Mouse (Mus musculus): Measurements from ENCODE around the gene Chpt1. TPM values are rescaled to one million over a fixed set of nuclear protein-coding genes. Genes with fewer than 3 reads are reported as not detected.
"Not testable (repeated sequence)": the region's sequence is repeated elsewhere in the genome, so short reads cannot be mapped to it uniquely, and the experiment has no call there.

Gene Chpt1
- total RNA-seq, 2 experiments from 2014 or later, result 33.7 to 34.7 TPM

- no peak for DNase-seq (ENCODE audit: low spot score in 2 of 2)
- intact Hi-C loops (cut with DNase I), result no loop called here
Measured at GRCm38 (mm10) chr10:88499993-88500392, 3.9 kb downstream of the Chpt1 start.

GRCm38 (mm10) chr10:88496864-88497564, 6.9 kb downstream of the Chpt1 start:
- intact Hi-C loops (cut with DNase I), result no loop called here
- DNase-seq (ENCODE audit: low spot score in 2 of 2), result no peak

- no peak for DNase-seq (ENCODE audit: low spot score in 2 of 2)
- intact Hi-C loops (cut with DNase I), result no loop called here
Measured at GRCm38 (mm10) chr10:88494959-88495587, 8.8 kb downstream of the Chpt1 start.

GRCm38 (mm10) chr10:88492658-88493057, 11.2 kb downstream of the Chpt1 start:
- DNase-seq (ENCODE audit: low spot score in 2 of 2), result no peak
- intact Hi-C loops (cut with DNase I), result no loop called here

GRCm38 (mm10) chr10:88491632-88492031, 12.2 kb downstream of the Chpt1 start:
- intact Hi-C loops (cut with DNase I), result no loop called here
- DNase-seq (ENCODE audit: low spot score in 2 of 2), result no peak

GRCm38 (mm10) chr10:88488629-88489028, 15.2 kb downstream of the Chpt1 start:
- intact Hi-C loops (cut with DNase I), result no loop called here
- DNase-seq (ENCODE audit: low spot score in 2 of 2), result no peak

GRCm38 (mm10) chr10:88482866-88483265, 21.0 kb downstream of the Chpt1 start:
- DNase-seq (ENCODE audit: low spot score in 2 of 2); intact Hi-C loops (cut with DNase I): not testable (repeated sequence)

GRCm38 (mm10) chr10:88460122-88460820, 43.6 kb downstream of the Chpt1 start:
- no peak for DNase-seq (ENCODE audit: low spot score in 2 of 2)
- intact Hi-C loops (cut with DNase I), result no loop called here

GRCm38 (mm10) chr10:88459502-88459992, 44.3 kb downstream of the Chpt1 start, which contains the start of gene Sycp3:
Sycp3 (plus strand) TSS chr10:88459569.
- DNase-seq (ENCODE audit: low spot score in 2 of 2), result no peak
- intact Hi-C loops (cut with DNase I), result loop anchor here (10.0 kb wide), 1 partner anchor 205 kb away; no protein-coding TSS in a partner anchor

GRCm38 (mm10) chr10:88457816-88458215, 46.1 kb downstream of the Chpt1 start:
- intact Hi-C loops (cut with DNase I), result loop anchor here (10.0 kb wide), 1 partner anchor 207 kb away; no protein-coding TSS in a partner anchor
- no peak for DNase-seq (ENCODE audit: low spot score in 2 of 2)

- DNase-seq (ENCODE audit: low spot score in 2 of 2), result no peak
- intact Hi-C loops (cut with DNase I), result loop anchor here (10.0 kb wide), 1 partner anchor 213 kb away; no protein-coding TSS in a partner anchor
Measured at GRCm38 (mm10) chr10:88451990-88452389, 51.9 kb downstream of the Chpt1 start.

- intact Hi-C loops (cut with DNase I), result loop anchor here (10.0 kb wide), 1 partner anchor 214 kb away; no protein-coding TSS in a partner anchor
- peak; percentile 55 to 58 for DNase-seq (ENCODE audit: low spot score in 2 of 2)
Measured at GRCm38 (mm10) chr10:88451221-88451620, 52.7 kb downstream of the Chpt1 start.

- DNase-seq (ENCODE audit: low spot score in 2 of 2), result no peak
- intact Hi-C loops (cut with DNase I), result no loop called here
Measured at GRCm38 (mm10) chr10:88441224-88441623, 62.6 kb downstream of the Chpt1 start.

- intact Hi-C loops (cut with DNase I), result no loop called here
- no peak for DNase-seq (ENCODE audit: low spot score in 2 of 2)
Measured at GRCm38 (mm10) chr10:88427998-88428397, 75.9 kb downstream of the Chpt1 start.

- intact Hi-C loops (cut with DNase I), result loop anchor here (1.0 kb wide), 1 partner anchor 48 kb away; the partner anchor contains the start of genes Dram1 and Gnptab
Measured at GRCm38 (mm10) chr10:88426896-88427295, 77.0 kb downstream of the Chpt1 start.

GRCm38 (mm10) chr10:88426158-88426816, 77.6 kb downstream of the Chpt1 start:
- intact Hi-C loops (cut with DNase I), result loop anchor here (1.0 kb wide), 1 partner anchor 47 kb away; the partner anchor contains the start of genes Dram1 and Gnptab
- peak; percentile 65 to 74 for DNase-seq (ENCODE audit: low spot score in 2 of 2)

More at GRCm38 (mm10) chr10:88426896-88427295, 77.0 kb downstream of the Chpt1 start:
- no peak for DNase-seq (ENCODE audit: low spot score in 2 of 2)

- intact Hi-C loops (cut with DNase I), result no loop called here
Measured at GRCm38 (mm10) chr10:88420655-88421435, 83.0 kb downstream of the Chpt1 start.

GRCm38 (mm10) chr10:88420141-88420541, 83.7 kb downstream of the Chpt1 start:
- intact Hi-C loops (cut with DNase I), result no loop called here
- no peak for DNase-seq (ENCODE audit: low spot score in 2 of 2)

More at GRCm38 (mm10) chr10:88420655-88421435, 83.0 kb downstream of the Chpt1 start:
- no peak for DNase-seq (ENCODE audit: low spot score in 2 of 2)

All from left cerebral cortex, postnatal 14 days (tissue).